Mouse (Mus musculus): Measurements from ENCODE around the gene Ltbr.
"Not testable (repeated sequence)": the region's sequence is repeated elsewhere in the genome, so short reads cannot be mapped to it uniquely, and the experiment has no call there.

The Ltbr gene

GRCm38 (mm10) chr6:125312581-125313355 lies 917 bp downstream of the Ltbr start:
- no peak for DNase-seq (ENCODE audit: low read depth, low spot score)

- DNase-seq (ENCODE audit: low read depth, low spot score) = no peak
Observed at GRCm38 (mm10) chr6:125312171-125312570, 1.5 kb downstream of the Ltbr start.

- DNase-seq (ENCODE audit: low read depth, low spot score) = no peak
Observed at GRCm38 (mm10) chr6:125309406-125309805, 4.3 kb downstream of the Ltbr start.

- no peak for DNase-seq (ENCODE audit: low read depth, low spot score)
Observed at GRCm38 (mm10) chr6:125308921-125309320, 4.8 kb downstream of the Ltbr start.

GRCm38 (mm10) chr6:125307091-125307490 lies 6.6 kb downstream of the Ltbr start:
- DNase-seq (ENCODE audit: low read depth, low spot score) = no peak

GRCm38 (mm10) chr6:125305465-125305864 lies 8.2 kb downstream of the Ltbr start:
- DNase-seq (ENCODE audit: low read depth, low spot score) = no peak

GRCm38 (mm10) chr6:125304408-125304807 lies 9.3 kb downstream of the Ltbr start:
- not testable (repeated sequence) for DNase-seq (ENCODE audit: low read depth, low spot score)

- no peak for DNase-seq (ENCODE audit: low read depth, low spot score)
Observed at GRCm38 (mm10) chr6:125303242-125303641, 10.4 kb downstream of the Ltbr start.

- no peak for DNase-seq (ENCODE audit: low read depth, low spot score)
Observed at GRCm38 (mm10) chr6:125302231-125302982, 11.3 kb downstream of the Ltbr start.

GRCm38 (mm10) chr6:125300982-125301381 lies 12.7 kb downstream of the Ltbr start:
- DNase-seq (ENCODE audit: low read depth, low spot score) = no peak

- no peak for DNase-seq (ENCODE audit: low read depth, low spot score)
Observed at GRCm38 (mm10) chr6:125297149-125297820, 16.4 kb downstream of the Ltbr start.

- DNase-seq (ENCODE audit: low read depth, low spot score) = no peak
Observed at GRCm38 (mm10) chr6:125294049-125294448, 19.6 kb downstream of the Ltbr start.

- DNase-seq (ENCODE audit: low read depth, low spot score) = no peak
Observed at GRCm38 (mm10) chr6:125292256-125292655, 21.4 kb downstream of the Ltbr start.

- peak; percentile 80 for DNase-seq (ENCODE audit: low read depth, low spot score)
Observed at GRCm38 (mm10) chr6:125291329-125291728, 22.4 kb downstream of the Ltbr start.

- no peak for DNase-seq (ENCODE audit: low read depth, low spot score)
Observed at GRCm38 (mm10) chr6:125288730-125289129, 25.0 kb downstream of the Ltbr start.

GRCm38 (mm10) chr6:125286944-125287343 lies 26.7 kb downstream of the Ltbr start:
- no peak for DNase-seq (ENCODE audit: low read depth, low spot score)

- DNase-seq (ENCODE audit: low read depth, low spot score) = no peak
Observed at GRCm38 (mm10) chr6:125285890-125286289, 27.8 kb downstream of the Ltbr start, which contains the start of gene Tuba3a. Tuba3a (minus strand) TSS chr6:125286042.

- no peak for DNase-seq (ENCODE audit: low read depth, low spot score)
Observed at GRCm38 (mm10) chr6:125284751-125285150, 28.9 kb downstream of the Ltbr start.

- DNase-seq (ENCODE audit: low read depth, low spot score) = no peak
Observed at GRCm38 (mm10) chr6:125284250-125284649, 29.4 kb downstream of the Ltbr start.

GRCm38 (mm10) chr6:125282721-125283120 lies 31.0 kb downstream of the Ltbr start:
- not testable (repeated sequence) for DNase-seq (ENCODE audit: low read depth, low spot score)

- no peak for DNase-seq (ENCODE audit: low read depth, low spot score)
Observed at GRCm38 (mm10) chr6:125279729-125280128, 34.0 kb downstream of the Ltbr start.

All from 3T3-L1 (cell line).